Mouse (Mus musculus): Measurements from ENCODE around the gene Terb1. TPM values are rescaled to one million over a fixed set of nuclear protein-coding genes. Genes with fewer than 3 reads are reported as not detected.

Gene Terb1
- polyA plus RNA-seq (2015; fragmentation: Nextera tagmentation; extraction: Ambion mirVana): 0.18 and 0.21 TPM in 2 replicates

GRCm38 (mm10) chr8:104509061-104510006 is at the start of gene Terb1:
Terb1 (minus strand) TSS chr8:104509910.
- WGBS: 2% methylated on average over 64 of the region's 64 CpGs
- Histone ChIP-seq H3K4me2 (peak within 1 kb of the TSS; percentile 96), H3K4me1 (replicated peaks) (peaks cover 14% of the 10 kb centered on the region), H3K4me3 (peak within 1 kb of the TSS; percentile 55), H3K9me3 (no peaks in the 10 kb centered on the region), H3K36me3 (peaks cover 16% of the 10 kb centered on the region), H3K27me3 (no peaks in the 10 kb centered on the region), H3K27ac (replicated peaks) (no peak within 1 kb of the TSS), H3K9ac (peak within 1 kb of the TSS; percentile 80)
- peak; percentile 92 for ATAC-seq (ENCODE audit: low read depth)

- no peak overlapping the region for H3K4me2 ChIP-seq
- ATAC-seq (ENCODE audit: low read depth): no peak
- H3K36me3 ChIP-seq: no peaks in the 10 kb centered on the region
- H3K9me3 ChIP-seq: no peaks in the 10 kb centered on the region
- no peaks in the 10 kb centered on the region; the same call in 1 of the 2 replicates for H3K27me3 ChIP-seq
- no peak overlapping the region for H3K27ac ChIP-seq (replicated peaks)
- H3K4me1 ChIP-seq (replicated peaks): no peaks in the 10 kb centered on the region
- WGBS: 89% methylated on average over 7 of the region's 7 CpGs
- no peak overlapping the region for H3K9ac ChIP-seq
- H3K4me3 ChIP-seq: no peak overlapping the region
Observed at GRCm38 (mm10) chr8:104557226-104557625, 47.5 kb upstream of the Terb1 start.

- no peak for ATAC-seq (ENCODE audit: low read depth)
- Histone ChIP-seq H3K4me3 (no peak overlapping the region), H3K36me3 (no peaks in the 10 kb centered on the region), H3K4me2 (no peak overlapping the region), H3K9me3 (no peaks in the 10 kb centered on the region), H3K9ac (no peak overlapping the region), H3K27me3 (no peaks in the 10 kb centered on the region; the same call in 1 of the 2 replicates), H3K4me1 (replicated peaks) (no peaks in the 10 kb centered on the region), H3K27ac (replicated peaks) (no peak overlapping the region)
- WGBS: 88% methylated on average over 4 of the region's 4 CpGs
Observed at GRCm38 (mm10) chr8:104555191-104555590, 45.5 kb upstream of the Terb1 start.

GRCm38 (mm10) chr8:104543440-104544045 is 33.8 kb upstream of the Terb1 start:
- 87% methylated on average over 8 of the region's 8 CpGs for WGBS
- no peaks in the 10 kb centered on the region for H3K36me3 ChIP-seq
- no peak overlapping the region for H3K27ac ChIP-seq (replicated peaks)
- peaks cover 13% of the 10 kb centered on the region for H3K4me1 ChIP-seq (replicated peaks)
- H3K27me3 ChIP-seq: peaks cover 61% of the 10 kb centered on the region
- H3K4me3 ChIP-seq: no peak overlapping the region
- H3K9ac ChIP-seq: no peak overlapping the region
- no peak for ATAC-seq (ENCODE audit: low read depth)
- H3K9me3 ChIP-seq: no peaks in the 10 kb centered on the region
- no peak overlapping the region for H3K4me2 ChIP-seq

GRCm38 (mm10) chr8:104542160-104542559 is 32.5 kb upstream of the Terb1 start:
- ATAC-seq (ENCODE audit: low read depth): no peak
- no peak overlapping the region for H3K4me2 ChIP-seq

GRCm38 (mm10) chr8:104541515-104541880 is 31.8 kb upstream of the Terb1 start:
- peaks cover 13% of the 10 kb centered on the region for H3K4me1 ChIP-seq (replicated peaks)
- peaks cover 76% of the 10 kb centered on the region for H3K27me3 ChIP-seq
- H3K27ac ChIP-seq (replicated peaks): no peak overlapping the region
- H3K4me3 ChIP-seq: peak overlapping the region; percentile 51
- ATAC-seq (ENCODE audit: low read depth): no peak
- no peaks in the 10 kb centered on the region for H3K36me3 ChIP-seq
- H3K9ac ChIP-seq: peak overlapping the region; percentile 64
- H3K4me2 ChIP-seq: peak overlapping the region; percentile 93
- no peaks in the 10 kb centered on the region for H3K9me3 ChIP-seq
- WGBS: 10% methylated on average over 8 of the region's 8 CpGs

More at GRCm38 (mm10) chr8:104542160-104542559, 32.5 kb upstream of the Terb1 start:
- Histone ChIP-seq H3K27me3 (peaks cover 74% of the 10 kb centered on the region), H3K9ac (no peak overlapping the region), H3K27ac (replicated peaks) (no peak overlapping the region), H3K4me1 (replicated peaks) (peaks cover 13% of the 10 kb centered on the region), H3K9me3 (no peaks in the 10 kb centered on the region), H3K4me3 (no peak overlapping the region), H3K36me3 (no peaks in the 10 kb centered on the region)
- 5% methylated on average over 11 of the region's 11 CpGs for WGBS

GRCm38 (mm10) chr8:104540710-104541514 is 31.2 kb upstream of the Terb1 start:
- Histone ChIP-seq H3K4me3 (peak overlapping the region; percentile 51), H3K9ac (peak overlapping the region; percentile 64), H3K27me3 (peaks cover 74% of the 10 kb centered on the region), H3K36me3 (no peaks in the 10 kb centered on the region), H3K9me3 (no peaks in the 10 kb centered on the region), H3K4me1 (replicated peaks) (peaks cover 13% of the 10 kb centered on the region), H3K27ac (replicated peaks) (no peak overlapping the region), H3K4me2 (peak overlapping the region; percentile 93)
- ATAC-seq (ENCODE audit: low read depth): peak; percentile 73
- under 1% methylated on average over 76 of the region's 76 CpGs for WGBS

GRCm38 (mm10) chr8:104540238-104540637 is 30.5 kb upstream of the Terb1 start:
- H3K27me3 ChIP-seq: peaks cover 73% of the 10 kb centered on the region
- peak overlapping the region; percentile 64; the same call in 1 of the 2 replicates for H3K9ac ChIP-seq
- 0 out of 2 replicates have a peak, but pooled peaks have one; percentile 5 for ATAC-seq (ENCODE audit: low read depth)

GRCm38 (mm10) chr8:104539566-104539965 is 29.9 kb upstream of the Terb1 start:
- no peak for ATAC-seq (ENCODE audit: low read depth)
- no peak overlapping the region for H3K4me3 ChIP-seq
- peaks cover 73% of the 10 kb centered on the region for H3K27me3 ChIP-seq
- no peaks in the 10 kb centered on the region for H3K36me3 ChIP-seq
- WGBS: 91% methylated on average over 2 of the region's 2 CpGs
- H3K4me1 ChIP-seq (replicated peaks): peaks cover 23% of the 10 kb centered on the region
- no peak overlapping the region for H3K4me2 ChIP-seq
- no peak overlapping the region for H3K9ac ChIP-seq
- H3K9me3 ChIP-seq: no peaks in the 10 kb centered on the region
- H3K27ac ChIP-seq (replicated peaks): no peak overlapping the region

More at GRCm38 (mm10) chr8:104540238-104540637, 30.5 kb upstream of the Terb1 start:
- no peaks in the 10 kb centered on the region for H3K36me3 ChIP-seq
- peak overlapping the region; percentile 51 for H3K4me3 ChIP-seq
- H3K4me1 ChIP-seq (replicated peaks): peaks cover 17% of the 10 kb centered on the region
- H3K9me3 ChIP-seq: no peaks in the 10 kb centered on the region
- 32% methylated on average over 7 of the region's 7 CpGs for WGBS
- H3K27ac ChIP-seq (replicated peaks): no peak overlapping the region
- H3K4me2 ChIP-seq: peak overlapping the region; percentile 93

- WGBS: 81% methylated on average over 4 of the region's 4 CpGs
- H3K4me2 ChIP-seq: no peak overlapping the region
- H3K4me1 ChIP-seq (replicated peaks): peaks cover 23% of the 10 kb centered on the region
- H3K36me3 ChIP-seq: no peaks in the 10 kb centered on the region
- H3K9ac ChIP-seq: no peak overlapping the region
- H3K27ac ChIP-seq (replicated peaks): no peak overlapping the region
- H3K9me3 ChIP-seq: no peaks in the 10 kb centered on the region
- ATAC-seq (ENCODE audit: low read depth): no peak
- peaks cover 68% of the 10 kb centered on the region for H3K27me3 ChIP-seq
- no peak overlapping the region for H3K4me3 ChIP-seq
Observed at GRCm38 (mm10) chr8:104538896-104539295, 29.2 kb upstream of the Terb1 start.

- no peak overlapping the region for H3K4me2 ChIP-seq
- no peaks in the 10 kb centered on the region; the same call in 1 of the 2 replicates for H3K36me3 ChIP-seq
- H3K9me3 ChIP-seq: no peaks in the 10 kb centered on the region
- peaks cover 37% of the 10 kb centered on the region for H3K4me1 ChIP-seq (replicated peaks)
- whole genome bisulfite sequencing: 86% methylated on average over 4 of the region's 4 CpGs
- H3K27me3 ChIP-seq: peaks cover 40% of the 10 kb centered on the region
- no peak overlapping the region for H3K4me3 ChIP-seq
- H3K9ac ChIP-seq: no peak overlapping the region
- no peak overlapping the region for H3K27ac ChIP-seq (replicated peaks)
- ATAC-seq (ENCODE audit: low read depth): no peak
Observed at GRCm38 (mm10) chr8:104536028-104536427, 26.3 kb upstream of the Terb1 start.

Data from neural tube, embryonic 13.5 days (tissue).